Mouse (Mus musculus): Measurements from ENCODE around the gene Rab1b. TPM values are rescaled to one million over a fixed set of nuclear protein-coding genes. Genes with fewer than 3 reads are reported as not detected.

Gene Rab1b
- total RNA-seq, 2 experiments from 2014 or later, result 160 to 170 TPM

GRCm38 (mm10) chr19:5052166-5052822 lies 54.6 kb downstream of the Rab1b start:
- DNase-seq (ENCODE audit: low spot score in 2 of 2), result peak; percentile 55 to 65

DNA sequence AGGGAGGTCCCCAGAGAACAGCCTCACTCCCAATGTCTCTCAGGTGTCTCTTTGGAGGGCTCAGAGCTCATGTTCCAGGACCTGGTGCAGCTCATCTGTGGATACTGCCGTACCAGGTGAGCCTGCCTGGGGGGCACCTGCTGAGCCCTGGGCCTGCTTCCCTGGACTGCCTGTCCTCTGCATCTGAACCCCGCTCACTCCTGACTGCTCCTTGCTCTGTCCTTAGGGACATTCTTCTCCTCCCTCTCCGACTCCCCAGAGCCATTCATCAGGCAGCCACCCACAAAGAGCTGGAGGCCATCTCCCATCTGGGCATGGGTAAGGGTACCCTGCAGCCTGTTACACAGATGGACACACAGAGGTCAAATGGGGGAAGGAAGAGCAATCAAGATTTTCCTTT lies 55.4 kb downstream of the Rab1b start:
- DNase-seq (ENCODE audit: low spot score in 2 of 2), result no peak

- DNase-seq (ENCODE audit: low spot score in 2 of 2), result no peak
Observed at GRCm38 (mm10) chr19:5051031-5051430, 55.8 kb downstream of the Rab1b start.

- DNase-seq (ENCODE audit: low spot score in 2 of 2), result peak; percentile 79 to 92
Observed at GRCm38 (mm10) chr19:5050047-5050905, 56.6 kb downstream of the Rab1b start, which contains the start of gene Rin1. Gene Rin1, plus strand, starts transcription at chr19:5050481.

GRCm38 (mm10) chr19:5049325-5049724 lies 57.5 kb downstream of the Rab1b start:
- no peak for DNase-seq (ENCODE audit: low spot score in 2 of 2)

Other genes with a start within 250 kb of the Rab1b start
- gene Actn3, start 229.2 kb downstream of the Rab1b start, total RNA-seq (2021), result under 1 TPM; 0.89 to 0.96 TPM
- 10 to 100 TPM; 22.4 to 24.3 TPM for gene Zdhhc24, start 228.4 kb downstream of the Rab1b start, total RNA-seq (2021)
- gene Bbs1, start 200.4 kb downstream of the Rab1b start, total RNA-seq (2021), result 10 to 100 TPM; 36.8 to 40.0 TPM
- gene Dpp3, start 178.8 kb downstream of the Rab1b start, total RNA-seq (2021), result 10 to 100 TPM; 37.2 to 39.0 TPM
- gene Peli3, start 163.9 kb downstream of the Rab1b start, total RNA-seq (2021), result 10 to 100 TPM; 26.2 to 31.3 TPM
- gene Mrpl11, start 144.9 kb downstream of the Rab1b start, total RNA-seq (2021), result 10 to 100 TPM; 60.7 to 62.1 TPM
- 10 to 100 TPM; 12.4 to 15.1 TPM for gene Npas4, start 116.8 kb downstream of the Rab1b start, total RNA-seq (2021)
- 10 to 100 TPM; 16.0 to 17.5 TPM for gene Slc29a2, start 83.2 kb downstream of the Rab1b start, total RNA-seq (2021)
- 100 to 1,000 TPM; 114 to 120 TPM for gene B4gat1, start 68.2 kb downstream of the Rab1b start, total RNA-seq (2021)
- 1 to 10 TPM; 6.2 to 6.7 TPM for gene AC124502.3, start 68.2 kb downstream of the Rab1b start, total RNA-seq (2021)
- gene Brms1, start 65.7 kb downstream of the Rab1b start, total RNA-seq (2021), result 10 to 100 TPM; 22.4 to 23.2 TPM
- gene Rin1, start 56.6 kb downstream of the Rab1b start, total RNA-seq (2021), result 100 to 1,000 TPM; 106 to 107 TPM
- 1 to 10 TPM; 1.7 to 1.8 TPM for gene Cd248, start 39.0 kb downstream of the Rab1b start, total RNA-seq (2021)
- 100 to 1,000 TPM; 124 to 128 TPM for gene Tmem151a, start 21.5 kb downstream of the Rab1b start, total RNA-seq (2021)
- 10 to 100 TPM; 21.6 to 24.0 TPM for gene Yif1a, start 18.5 kb downstream of the Rab1b start, total RNA-seq (2021)
- 100 to 1,000 TPM; 595 to 617 TPM for gene Cnih2, start 8.6 kb downstream of the Rab1b start, total RNA-seq (2021)
- 100 to 1,000 TPM; 230 to 231 TPM for gene Klc2, start 11.5 kb upstream of the Rab1b start, total RNA-seq (2021)
- 10 to 100 TPM; 52.1 to 52.5 TPM for gene Pacs1, start 166.0 kb upstream of the Rab1b start, total RNA-seq (2021)
- 100 to 1,000 TPM; 215 to 219 TPM for gene Sf3b2, start 188.4 kb upstream of the Rab1b start, total RNA-seq (2021)
- gene Gal3st3, start 191.3 kb upstream of the Rab1b start, total RNA-seq (2021), result 100 to 1,000 TPM; 102 to 107 TPM
- not detected for gene Catsper1, start 228.7 kb upstream of the Rab1b start, total RNA-seq (2021)
- 10 to 100 TPM in 1 of 2 experiments, 1 to 10 TPM in 1; 8.6 to 10.4 TPM for gene Cst6, start 242.5 kb upstream of the Rab1b start, total RNA-seq (2021)

Measured in layer of hippocampus, adult 18-20 months (tissue).